Mouse (Mus musculus) CH12.LX (cell line): ENCODE measurements around the gene Agap1. TPM values are rescaled to one million over a fixed set of nuclear protein-coding genes. Genes with fewer than 3 reads are reported as not detected.

Source experiments
- DNase-seq: peaks from one replicate; pipeline ENCODE4 v3.0.0-alpha.2; 2013; ENCODE audit errors: extremely low read depth
- H3K27ac ChIP-seq: 2 replicates; pipeline ENCODE4 v1.5.1; 2012; ENCODE audit warnings: low read depth, mild to moderate bottlenecking, control low read depth, moderate library complexity; ENCODE audit not compliant: insufficient read depth
- H3K27me3 ChIP-seq: replicated peaks from 2 replicates; pipeline ENCODE3; 2012; ENCODE audit warnings: inconsistent platforms
- H3K36me3 ChIP-seq, 2 experiments: replicated peaks in 1 of 2; 2 replicates each; pipeline versions ENCODE3 to v1.6.1; 2012; ENCODE audit warnings: inconsistent platforms in 1 of 2, low read length in 1 of 2, mild to moderate bottlenecking in 1 of 2, mixed read lengths in 1 of 2, moderate library complexity in 1 of 2; ENCODE audit not compliant: control insufficient read depth in 1 of 2, insufficient read depth in 1 of 2
- H3K4me1 ChIP-seq, 2 experiments: 2 replicates each; pipeline ENCODE4 v1.6.1; 2012; ENCODE audit warnings: inconsistent platforms in 1 of 2, moderate library complexity in 1 of 2; ENCODE audit not compliant: insufficient read depth in 2 of 2, control insufficient read depth in 1 of 2
- H3K4me2 ChIP-seq: 2 replicates; pipeline ENCODE4 v1.6.1; 2012; ENCODE audit warnings: low read depth, mild to moderate bottlenecking, control low read depth; ENCODE audit not compliant: poor library complexity, insufficient read depth, severe bottlenecking
- H3K4me3 ChIP-seq, 3 experiments: fragments of 150-350 bp in 1 of 3; sonication (generic) in 1 of 3; replicated peaks in 1 of 3; 2 replicates each; pipeline versions ENCODE3 to v1.5.1; 2011 to 2012; ENCODE audit warnings: low read depth in 2 of 3, low read length in 2 of 3, mild to moderate bottlenecking in 2 of 3, moderate library complexity in 2 of 3, control low read depth in 1 of 3, improper control_type of control experiment in 1 of 3, inconsistent platforms in 1 of 3, mixed read lengths in 1 of 3; ENCODE audit not compliant: poor library complexity in 1 of 3
- H3K79me2 ChIP-seq: replicated peaks from 2 replicates; pipeline ENCODE4 v1.6.1; 2012; ENCODE audit warnings: mild to moderate bottlenecking, moderate library complexity; ENCODE audit not compliant: control insufficient read depth, poor library complexity, insufficient read depth, severe bottlenecking; ENCODE audit errors: extremely low read depth
- H3K9ac ChIP-seq: 2 replicates; pipeline ENCODE4 v1.6.1; 2012; ENCODE audit warnings: low read depth, mild to moderate bottlenecking, control low read depth, moderate library complexity; ENCODE audit not compliant: insufficient read depth
- H3K9me3 ChIP-seq: replicated peaks from 2 replicates; pipeline ENCODE3; 2012; ENCODE audit warnings: low read length, inconsistent platforms, mixed read lengths
- BHLHE40 ChIP-seq: IDR thresholded peaks from 2 replicates; pipeline ENCODE4 v1.6.1; 2011; ENCODE audit warnings: mild to moderate bottlenecking, low read depth, low read length, improper control_type of control experiment
- CHD2 ChIP-seq: IDR thresholded peaks from 2 replicates; pipeline ENCODE4 v1.6.1; 2011; ENCODE audit warnings: low read length, improper control_type of control experiment
- ELF1 ChIP-seq: IDR thresholded peaks from 2 replicates; pipeline ENCODE4 v1.6.1; 2014; ENCODE audit warnings: low read depth, mild to moderate bottlenecking, inconsistent platforms, low read length, improper control_type of control experiment
- EP300 ChIP-seq: IDR thresholded peaks from 2 replicates; pipeline ENCODE4 v1.6.1; 2011; ENCODE audit warnings: low read length, improper control_type of control experiment
- GABPA ChIP-seq: IDR thresholded peaks from 2 replicates; pipeline ENCODE4 v1.6.1; 2012; ENCODE audit warnings: low read depth, low read length, improper control_type of control experiment, inconsistent platforms; ENCODE audit not compliant: insufficient replicate concordance
- HCFC1 ChIP-seq: IDR thresholded peaks from 2 replicates; pipeline ENCODE4 v1.6.1; 2012; ENCODE audit warnings: low read depth, mild to moderate bottlenecking, inconsistent platforms, low read length, improper control_type of control experiment
- IRF4 ChIP-seq: IDR thresholded peaks from 2 replicates; pipeline ENCODE4 v1.6.1; 2014; ENCODE audit warnings: low read depth, mild to moderate bottlenecking, inconsistent platforms, low read length, improper control_type of control experiment
- JUN ChIP-seq: IDR thresholded peaks from 2 replicates; pipeline ENCODE4 v1.6.1; 2011; ENCODE audit warnings: low read depth, mild to moderate bottlenecking, low read length, improper control_type of control experiment, moderate library complexity; ENCODE audit not compliant: insufficient read depth
- JUND ChIP-seq: conservative IDR thresholded peaks from 2 replicates; pipeline ENCODE4 v1.6.1; 2011; ENCODE audit warnings: low read depth, low read length, improper control_type of control experiment
- MAX ChIP-seq: IDR thresholded peaks from 2 replicates; pipeline ENCODE4 v1.6.1; 2011; ENCODE audit warnings: low read length, improper control_type of control experiment
- MEF2A ChIP-seq: IDR thresholded peaks from 2 replicates; pipeline ENCODE4 v1.6.1; 2014; ENCODE audit warnings: low read depth, mild to moderate bottlenecking, inconsistent platforms, low read length, improper control_type of control experiment, borderline replicate concordance
- MXI1 ChIP-seq: IDR thresholded peaks from 2 replicates; pipeline ENCODE4 v1.6.1; 2011; ENCODE audit warnings: mild to moderate bottlenecking, low read depth, low read length, improper control_type of control experiment
- POLR2A ChIP-seq: IDR thresholded peaks from 2 replicates; pipeline ENCODE4 v1.6.1; 2011; ENCODE audit warnings: low read depth, mild to moderate bottlenecking, improper control_type of control experiment, low read length
- POLR2AphosphoS2 ChIP-seq: IDR thresholded peaks from 2 replicates; pipeline ENCODE4 v1.6.1; 2011; ENCODE audit warnings: low read depth, low read length, improper control_type of control experiment
- RCOR1 ChIP-seq: conservative IDR thresholded peaks from 2 replicates; pipeline ENCODE4 v1.6.1; 2012; ENCODE audit warnings: low read depth, mild to moderate bottlenecking, inconsistent platforms, low read length, improper control_type of control experiment
- SIN3A ChIP-seq: IDR thresholded peaks from 2 replicates; pipeline ENCODE4 v1.6.1; 2012; ENCODE audit warnings: low read length, improper control_type of control experiment, inconsistent platforms
- UBTF ChIP-seq: IDR thresholded peaks from 2 replicates; pipeline ENCODE4 v1.6.1; 2012; ENCODE audit warnings: low read depth, mild to moderate bottlenecking, inconsistent platforms, low read length, improper control_type of control experiment, moderate library complexity
- ZC3H11A ChIP-seq: IDR thresholded peaks from 2 replicates; pipeline ENCODE4 v1.6.1; 2012; ENCODE audit warnings: low read depth, mild to moderate bottlenecking, inconsistent platforms, low read length, improper control_type of control experiment
- dilution Hi-C: fragments of 300-500 bp; cut with MboI; formaldehyde crosslinking; loops from 2 replicates; pipeline ENCODE4 v1.14.3; 2020; ENCODE audit warnings: low sequenced_read_pairs; ENCODE audit not compliant: extremely low pct_unique_long_range_greater_than_20kb, extremely low pct_ligation_motif_present
- in situ Hi-C: fragments of 300-500 bp; cut with MboI; formaldehyde crosslinking; loops from 3 replicates; pipeline ENCODE4 v1.14.3; 2019; ENCODE audit warnings: low sequenced_read_pairs, low pct_ligation_motif_present, low pct_unique_long_range_greater_than_20kb, mixed read lengths
- polyA plus RNA-seq: library from polyadenylated mRNA; unstranded; fragments of >175 nt; gene quantifications from 2 replicates; pipeline ENCODE4 v1.2.1, GENCODE M21; 2012; ENCODE audit warnings: low read depth; ENCODE audit not compliant: insufficient read length
- total RNA-seq, 2 experiments: library from RNA; depleted of rRNA; stranded (reverse); fragments of 300-350 nt in 1 of 2; fragments of >200 nt in 1 of 2; gene quantifications; 2 replicates each; pipeline ENCODE4 v1.2.3; 2012 to 2014

Gene Agap1
- total and polyA plus RNA-seq, 3 experiments: not detected

DNA sequence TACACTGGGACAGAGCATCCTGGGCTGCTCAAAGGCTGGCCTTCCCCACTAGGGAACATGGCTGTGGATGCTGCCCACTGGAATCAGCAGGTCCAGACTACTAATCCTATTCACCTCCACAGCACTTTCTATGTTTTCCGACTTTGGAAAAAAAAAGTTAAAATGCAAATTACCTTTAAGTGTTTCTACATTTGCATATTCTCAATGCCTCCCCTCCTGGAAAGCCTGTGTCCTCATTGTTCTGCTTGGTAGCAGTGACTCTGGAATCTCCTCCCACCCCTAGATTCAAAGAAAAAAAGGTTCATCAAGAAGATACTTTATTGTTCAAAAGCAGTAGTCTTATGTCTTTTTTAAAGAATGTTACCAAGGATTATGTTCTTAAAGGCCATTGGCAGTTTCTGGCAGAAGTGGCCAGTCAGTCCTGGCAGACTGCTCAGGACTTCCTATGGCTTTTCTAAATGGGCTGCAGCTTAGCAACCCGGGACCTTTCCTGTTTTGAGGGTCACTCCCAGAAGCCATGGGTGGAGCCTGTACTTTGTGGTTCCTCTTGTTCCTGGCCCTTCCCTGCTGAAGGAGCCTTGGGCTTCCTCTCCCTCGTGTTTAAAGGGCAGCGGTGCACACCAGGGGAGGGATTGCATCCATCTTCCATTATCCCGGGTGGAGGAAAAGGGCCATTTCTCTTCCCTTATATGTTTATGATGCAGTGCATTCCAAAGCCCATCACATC is 421.9 kb downstream of the Agap1 start:
- Histone ChIP-seq H3K27ac (no peak overlapping the region), H3K4me1 (no peaks in the 10 kb centered on the region), H3K9me3 (peaks cover 94% of the 10 kb centered on the region), H3K4me2 (no peak overlapping the region), H3K27me3 (no peaks in the 10 kb centered on the region), H3K4me3 (no peak overlapping the region), H3K9ac (no peak overlapping the region), H3K79me2 (no peaks in the 10 kb centered on the region), H3K36me3 (no peaks in the 10 kb centered on the region)
- dilution Hi-C loops: no loop called here
- in situ Hi-C loops: no loop called here
- no peak for DNase-seq
- TF ChIP-seq MXI1 (no peak), MAX (no peak), CHD2 (no peak), GABPA (no peak), ZC3H11A (no peak), ELF1 (no peak), JUN (no peak), EP300 (no peak), BHLHE40 (no peak), SIN3A (no peak), MEF2A (no peak), RCOR1 (no peak), JUND (no peak), POLR2AphosphoS2 (no peak), UBTF (no peak), IRF4 (no peak), POLR2A (no peak)

DNA sequence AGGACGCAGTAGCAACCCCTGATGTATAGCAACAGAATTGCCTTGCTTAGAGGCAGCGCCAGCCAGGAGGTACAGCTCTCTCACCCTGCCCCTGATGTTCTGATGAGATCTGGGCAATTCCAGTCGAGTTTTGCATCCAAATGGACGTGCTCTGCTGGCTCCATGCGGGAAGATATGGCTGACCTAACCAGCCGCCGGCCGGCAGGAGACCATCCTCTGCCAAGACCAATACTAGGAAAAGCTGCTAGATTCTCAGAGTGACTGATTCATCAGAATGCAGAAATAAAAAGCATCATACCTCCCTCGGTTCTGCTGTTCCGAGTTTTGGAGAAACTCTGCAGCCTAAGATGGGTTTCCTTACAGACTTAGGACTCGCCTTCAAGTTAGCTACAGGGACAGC is 423.9 kb downstream of the Agap1 start:
- in situ Hi-C loops: no loop called here

More for the DNA sequence above, 423.9 kb downstream of the Agap1 start:
- no peaks in the 10 kb centered on the region for H3K27me3 ChIP-seq
- no peak for TF ChIP-seq JUND
- TF ChIP-seq HCFC1: no peak
- no peak for TF ChIP-seq CHD2
- no peak for TF ChIP-seq EP300
- TF ChIP-seq, all 38 proteins: peak for 0
- no peaks in the 10 kb centered on the region for H3K4me1 ChIP-seq
- dilution Hi-C loops: no loop called here
- no peak overlapping the region for H3K4me3 ChIP-seq
- no peak overlapping the region for H3K4me2 ChIP-seq
- DNase-seq: no peak
- no peaks in the 10 kb centered on the region for H3K79me2 ChIP-seq
- H3K9ac ChIP-seq: no peak overlapping the region
- peaks cover 94% of the 10 kb centered on the region for H3K9me3 ChIP-seq
- H3K36me3 ChIP-seq: no peaks in the 10 kb centered on the region
- no peak overlapping the region for H3K27ac ChIP-seq
